ENCODE assay signal across 30 mouse cellular contexts in genomic region chr6:83704294-83704693, GRCm38 (mm10). TPM values are rescaled to one million over a fixed set of nuclear protein-coding genes. Genes with fewer than 3 reads are reported as not detected.
"Had no signal": no experiment of that assay in that cellular context is flagged by ENCODE, and none has a peak within 500 bp of the region (broad histone marks: within the 10 kb centered on the region; RNA-seq: fewer than 3 reads in every experiment).

No protein-coding gene starts in this region.

- H3K4me2 ChIP-seq: heart, embryonic 12.5 days; hindbrain, embryonic 12.5 days; hindbrain, embryonic 15.5 days; kidney, embryonic 15.5 days; limb, embryonic 12.5 days had no signal

- H3K9me3 ChIP-seq: heart, embryonic 10.5 days; heart, embryonic 12.5 days; hindbrain, embryonic 12.5 days; hindbrain, embryonic 15.5 days; kidney, embryonic 15.5 days; limb, embryonic 12.5 days had no signal

- H3K9ac ChIP-seq: heart, embryonic 12.5 days; hindbrain, embryonic 12.5 days; hindbrain, embryonic 15.5 days; kidney, embryonic 15.5 days; limb, embryonic 12.5 days had no signal

- H3K36me3 ChIP-seq: heart, embryonic 10.5 days; heart, embryonic 12.5 days; hindbrain, embryonic 12.5 days; hindbrain, embryonic 15.5 days; kidney, embryonic 15.5 days; limb, embryonic 12.5 days had no signal

- H3K27ac ChIP-seq: gastrocnemius, adult 2 months; heart, embryonic 10.5 days; hindbrain, embryonic 12.5 days; hindbrain, embryonic 15.5 days; kidney, embryonic 15.5 days; kidney, postnatal 0 days; limb, embryonic 12.5 days had no signal

- H3K4me3 ChIP-seq: gastrocnemius, adult 2 months; heart, embryonic 10.5 days; heart, embryonic 12.5 days; hindbrain, embryonic 12.5 days; hindbrain, embryonic 15.5 days; kidney, embryonic 15.5 days; limb, embryonic 12.5 days had no signal

- ATAC-seq: forebrain, embryonic 16.5 days; intestine, embryonic 16.5 days had no signal

- DNase-seq: gastrocnemius, adult 2 months; gastrocnemius, postnatal 10 days; gastrocnemius, postnatal 25 days; heart, adult 18-20 months; heart, postnatal 10 days; heart, postnatal 4 days; kidney, adult 11 months; kidney, adult 2 months; kidney, adult 9 months; kidney, postnatal 14 days; kidney, postnatal 36 days; layer of hippocampus, adult 9-11 months; layer of hippocampus, postnatal 36 days; left cerebral cortex, postnatal 4 days; liver had no signal

RNA-seq across cellular contexts. Expression of gene Vax2, which starts 6.8 kb away (rescaled TPM):
- polyA plus RNA-seq: forebrain, embryonic 16.5 days; frontal cortex, adult 2 months; heart, embryonic 10.5 days; heart, embryonic 14.5 days; heart, embryonic 16.5 days; hindbrain, embryonic 12.5 days; hindbrain, embryonic 15.5 days; intestine, embryonic 14.5 days; intestine, embryonic 16.5 days; kidney, adult 2 months; kidney, embryonic 15.5 days; kidney, postnatal 0 days; large intestine, adult 2 months had no signal

RNA-seq across cellular contexts. Expression of gene Cd207, which starts 26.6 kb away (rescaled TPM):
- polyA plus RNA-seq: forebrain, embryonic 16.5 days; heart, embryonic 10.5 days; heart, embryonic 12.5 days; hindbrain, embryonic 12.5 days; hindbrain, embryonic 15.5 days; intestine, embryonic 14.5 days; intestine, embryonic 16.5 days; kidney, embryonic 15.5 days; kidney, postnatal 0 days; large intestine, adult 2 months; limb, embryonic 12.5 days; limb, embryonic 14.5 days had no signal

RNA-seq across cellular contexts. Expression of gene Atp6v1b1, which starts 38.5 kb away (rescaled TPM):
- polyA plus RNA-seq: heart, embryonic 10.5 days; heart, embryonic 12.5 days; heart, embryonic 14.5 days; hindbrain, embryonic 12.5 days; hindbrain, embryonic 15.5 days; intestine, embryonic 14.5 days; intestine, embryonic 16.5 days; large intestine, adult 2 months; limb, embryonic 12.5 days had no signal

RNA-seq across cellular contexts. Expression of gene Clec4f, which starts 48.3 kb away (rescaled TPM):
- polyA plus RNA-seq: forebrain, embryonic 16.5 days; frontal cortex, adult 2 months; heart, embryonic 10.5 days; hindbrain, embryonic 12.5 days; hindbrain, embryonic 15.5 days; intestine, embryonic 14.5 days; kidney, adult 2 months; kidney, postnatal 0 days; large intestine, adult 2 months; limb, embryonic 12.5 days; limb, embryonic 14.5 days had no signal

RNA-seq across cellular contexts. Expression of gene Ankrd53, which starts 58.1 kb away (rescaled TPM):
- polyA plus RNA-seq: frontal cortex, adult 2 months; heart, embryonic 12.5 days; heart, embryonic 14.5 days; heart, embryonic 16.5 days; hindbrain, embryonic 12.5 days; intestine, embryonic 14.5 days; intestine, embryonic 16.5 days; kidney, embryonic 15.5 days; large intestine, adult 2 months; limb, embryonic 14.5 days had no signal
